Mouse (Mus musculus): ENCODE results near the gene Rspo1.

Gene Rspo1

GRCm38 (mm10) chr4:125034341-125034740, 48.1 kb downstream of the Rspo1 start:
- no peak for DNase-seq

- no peak for DNase-seq
These were observed 58.2 kb downstream of the Rspo1 start for GRCm38 (mm10) chr4:125044454-125044853.

GRCm38 (mm10) chr4:125055385-125055784, 69.2 kb downstream of the Rspo1 start:
- peak; percentile 16 to 22 for DNase-seq

GRCm38 (mm10) chr4:125056476-125056875, 70.2 kb downstream of the Rspo1 start:
- no peak for DNase-seq

- DNase-seq, result no peak
These were observed 71.0 kb downstream of the Rspo1 start for GRCm38 (mm10) chr4:125057273-125057672.

GRCm38 (mm10) chr4:125058033-125058432, 71.8 kb downstream of the Rspo1 start:
- DNase-seq, result no peak
